Mouse (Mus musculus) heart, embryonic 13.5 days (tissue): ENCODE data around the gene St8sia1. TPM values are rescaled to one million over a fixed set of nuclear protein-coding genes. Genes with fewer than 3 reads are reported as not detected.

Experiments used
- ATAC-seq: fragments of 200-750 bp; cut with Nextera tagmentation; 2 replicates; pipeline ENCODE4 v1.8.0; 2017; ENCODE audit warnings: moderate TSS enrichment; ENCODE audit not compliant: insufficient number of reproducible peaks, low FRiP score, low TSS enrichment; ENCODE audit errors: extremely low read depth
- H3K27ac ChIP-seq: fragments of 300-500 bp; sonication (generic); replicated peaks from 2 replicates; pipeline ENCODE4 v1.5.1; 2015; ENCODE audit warnings: moderate library complexity, mild to moderate bottlenecking, inconsistent platforms
- H3K27me3 ChIP-seq: fragments of 300-500 bp; sonication (generic); replicated peaks from 2 replicates; pipeline ENCODE4 v1.6.1; 2015; ENCODE audit warnings: mild to moderate bottlenecking, inconsistent platforms
- H3K36me3 ChIP-seq: fragments of 300-500 bp; sonication (generic); 2 replicates; pipeline ENCODE4 v1.6.1; 2015; ENCODE audit warnings: mild to moderate bottlenecking, inconsistent platforms
- H3K4me1 ChIP-seq: fragments of 300-500 bp; sonication (generic); 2 replicates; pipeline ENCODE4 v1.6.1; 2015; ENCODE audit warnings: inconsistent platforms
- H3K4me2 ChIP-seq: fragments of 300-500 bp; sonication (generic); 2 replicates; pipeline ENCODE4 v1.6.1; 2015; ENCODE audit warnings: inconsistent platforms, mild to moderate bottlenecking, moderate library complexity
- H3K4me3 ChIP-seq: fragments of 300-500 bp; sonication (generic); 2 replicates; pipeline ENCODE4 v1.5.1; 2015; ENCODE audit warnings: moderate library complexity, mild to moderate bottlenecking, inconsistent platforms
- H3K9ac ChIP-seq: fragments of 300-500 bp; sonication (generic); 2 replicates; pipeline ENCODE4 v1.6.1; 2015; ENCODE audit warnings: inconsistent platforms, mild to moderate bottlenecking, moderate library complexity
- H3K9me3 ChIP-seq: fragments of 300-500 bp; sonication (generic); 2 replicates; pipeline ENCODE4 v1.6.1; 2016; ENCODE audit warnings: inconsistent platforms
- WGBS: fragments of 180-500 bp; shearing (Covaris S2); methylation state at CpG from one replicate; pipeline ENCODE4 v1.1.7; 2015; ENCODE audit warnings: mixed read lengths; 5-methylcytosine and 5-hydroxymethylcytosine counted together
- polyA plus RNA-seq: library from polyadenylated mRNA; unstranded; fragments of >200 nt; fragmentation: Nextera tagmentation; extraction: Ambion mirVana; gene quantifications from 2 replicates; pipeline ENCODE4 v1.2.1, GENCODE M21; 2015

St8sia1 gene
- polyA plus RNA-seq, 1 experiment from 2014 or later, result 2.0 TPM

GRCm38 (mm10) chr6:142877221-142877620, 87.0 kb downstream of the St8sia1 start:
- Histone ChIP-seq H3K4me3 (no peak overlapping the region), H3K4me2 (no peak overlapping the region), H3K27me3 (no peaks in the 10 kb centered on the region), H3K9ac (no peak overlapping the region), H3K4me1 (peaks cover 41% of the 10 kb centered on the region), H3K9me3 (no peaks in the 10 kb centered on the region), H3K27ac (no peak overlapping the region), H3K36me3 (no peaks in the 10 kb centered on the region)
- WGBS, result 75% methylated on average over 6 of the region's 6 CpGs
- ATAC-seq, result no peak

DNA sequence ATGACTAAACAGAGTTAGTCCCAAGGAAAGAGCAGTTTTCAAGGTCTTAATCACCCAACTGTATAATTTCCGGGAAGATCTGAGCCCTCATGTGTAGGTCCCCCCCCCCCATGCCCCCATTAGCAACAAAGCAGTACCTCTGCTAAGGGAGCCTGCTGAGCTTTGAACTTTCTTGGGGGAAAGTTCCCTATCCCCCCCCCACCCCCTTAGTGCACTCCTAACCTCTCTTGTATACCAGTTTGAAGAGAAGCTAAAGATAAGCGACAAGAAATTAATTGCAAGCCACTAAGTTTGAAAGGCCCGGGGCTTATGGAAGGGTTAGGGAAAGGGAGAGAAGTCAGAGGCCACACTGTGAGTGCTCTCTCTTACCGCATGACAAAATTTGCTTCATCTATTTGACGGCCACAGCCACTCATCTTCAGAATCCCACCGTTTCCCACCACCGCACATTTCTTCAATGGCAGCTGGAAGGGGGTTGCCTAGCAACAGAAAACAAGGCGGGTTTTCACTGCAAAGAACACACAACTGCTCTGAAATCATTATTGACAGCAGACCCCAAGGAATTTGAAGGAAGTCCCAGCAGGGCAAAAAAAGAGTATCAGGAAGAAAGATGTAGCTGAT, 87.9 kb downstream of the St8sia1 start:
- H3K27me3 ChIP-seq, result no peaks in the 10 kb centered on the region
- peaks cover 41% of the 10 kb centered on the region for H3K4me1 ChIP-seq
- H3K27ac ChIP-seq, result 0 out of 2 replicates have a peak overlapping the region, but pooled peaks have one; percentile 5
- no peak overlapping the region for H3K4me2 ChIP-seq
- H3K4me3 ChIP-seq, result no peak overlapping the region
- no peaks in the 10 kb centered on the region for H3K9me3 ChIP-seq
- H3K9ac ChIP-seq, result no peak overlapping the region
- 51% methylated on average over 8 of the region's 8 CpGs for WGBS
- ATAC-seq, result no peak
- H3K36me3 ChIP-seq, result no peaks in the 10 kb centered on the region

- ATAC-seq, result no peak
- no peak overlapping the region for H3K27ac ChIP-seq
Measured at GRCm38 (mm10) chr6:142873795-142874563, 90.3 kb downstream of the St8sia1 start.

GRCm38 (mm10) chr6:142869715-142870422, 94.4 kb downstream of the St8sia1 start:
- no peak; the same call in 1 of the 2 replicates for ATAC-seq
- Histone ChIP-seq H3K4me1 (peaks cover 10% of the 10 kb centered on the region), H3K36me3 (no peaks in the 10 kb centered on the region), H3K4me2 (no peak overlapping the region), H3K27me3 (no peaks in the 10 kb centered on the region), H3K9me3 (no peaks in the 10 kb centered on the region), H3K4me3 (no peak overlapping the region), H3K9ac (no peak overlapping the region), H3K27ac (no peak overlapping the region)
- 74% methylated on average over 7 of the region's 7 CpGs for WGBS

More at GRCm38 (mm10) chr6:142873795-142874563, 90.3 kb downstream of the St8sia1 start:
- H3K4me2 ChIP-seq, result no peak overlapping the region
- no peaks in the 10 kb centered on the region for H3K9me3 ChIP-seq
- H3K4me1 ChIP-seq, result peaks cover 26% of the 10 kb centered on the region
- WGBS, result 72% methylated on average over 11 of the region's 11 CpGs
- H3K4me3 ChIP-seq, result no peak overlapping the region
- no peaks in the 10 kb centered on the region for H3K36me3 ChIP-seq
- H3K27me3 ChIP-seq, result no peaks in the 10 kb centered on the region
- no peak overlapping the region for H3K9ac ChIP-seq

DNA sequence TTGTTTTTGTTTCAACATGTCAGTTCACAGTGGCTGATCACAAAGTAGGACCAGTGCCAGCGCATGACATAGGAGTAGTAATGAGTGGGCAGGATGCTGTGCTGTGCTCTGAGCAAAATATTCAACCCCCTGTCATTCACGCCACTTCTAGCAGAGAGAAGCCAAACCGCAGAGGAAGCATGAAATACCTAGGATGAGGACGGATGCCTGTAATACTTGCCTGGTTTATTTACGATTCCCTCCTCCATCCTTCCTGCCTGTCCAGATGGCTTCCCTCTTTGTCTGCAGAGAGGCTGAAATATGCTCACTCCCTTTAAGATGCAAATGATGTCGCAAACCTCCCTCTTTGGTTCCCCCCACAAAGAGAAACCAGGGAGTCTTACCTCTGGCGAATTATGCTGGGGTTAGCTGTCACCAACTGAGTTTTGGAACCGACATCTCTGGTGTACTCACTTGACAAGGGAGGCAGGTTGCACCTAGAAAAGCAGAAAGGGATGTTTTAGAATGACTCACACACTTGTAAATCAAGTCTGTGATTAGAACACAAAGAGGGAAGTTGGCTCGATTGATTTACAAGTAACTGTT, 96.7 kb downstream of the St8sia1 start:
- Histone ChIP-seq H3K9ac (no peak overlapping the region), H3K4me2 (peak overlapping the region; percentile 19), H3K4me1 (peaks cover 10% of the 10 kb centered on the region), H3K27ac (peak overlapping the region; percentile 40; the same call in 1 of the 2 replicates), H3K36me3 (no peaks in the 10 kb centered on the region), H3K9me3 (no peaks in the 10 kb centered on the region), H3K27me3 (no peaks in the 10 kb centered on the region), H3K4me3 (no peak overlapping the region)
- WGBS, result 30% methylated on average over 9 of the region's 9 CpGs
- no peak for ATAC-seq

- 85% methylated on average over 2 of the region's 2 CpGs for WGBS
- Histone ChIP-seq H3K4me1 (peaks cover 10% of the 10 kb centered on the region), H3K36me3 (no peaks in the 10 kb centered on the region), H3K27ac (no peak overlapping the region), H3K9me3 (no peaks in the 10 kb centered on the region), H3K27me3 (no peaks in the 10 kb centered on the region), H3K4me3 (no peak overlapping the region), H3K4me2 (no peak overlapping the region), H3K9ac (no peak overlapping the region)
- ATAC-seq, result no peak
Measured at GRCm38 (mm10) chr6:142867023-142867422, 97.2 kb downstream of the St8sia1 start.

DNA sequence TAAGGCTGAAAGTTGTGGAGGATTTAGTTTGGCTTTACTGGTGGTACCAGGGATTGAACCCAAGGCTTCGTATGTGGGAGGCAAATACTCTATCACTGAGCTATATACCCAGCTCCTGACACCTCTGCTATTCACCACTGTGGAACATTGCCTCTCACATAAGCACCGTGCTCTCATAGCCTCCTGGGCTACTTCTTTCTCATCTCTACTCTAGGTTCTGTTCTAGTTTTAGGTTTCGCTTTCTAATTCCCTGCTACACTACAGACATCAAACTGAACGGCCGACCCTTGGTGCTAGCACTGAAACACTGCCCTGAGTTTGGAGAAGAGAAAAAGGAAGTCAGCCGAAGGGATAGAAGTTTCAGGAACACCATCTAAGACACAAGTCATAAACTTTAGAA, 99.1 kb downstream of the St8sia1 start:
- no peak for ATAC-seq
- H3K27me3 ChIP-seq, result no peaks in the 10 kb centered on the region
- H3K4me1 ChIP-seq, result peaks cover 10% of the 10 kb centered on the region
- no peak overlapping the region for H3K4me2 ChIP-seq
- 79% methylated on average over 6 of the region's 6 CpGs for WGBS
- H3K9ac ChIP-seq, result no peak overlapping the region
- H3K27ac ChIP-seq, result no peak overlapping the region
- H3K4me3 ChIP-seq, result no peak overlapping the region
- H3K36me3 ChIP-seq, result no peaks in the 10 kb centered on the region
- no peaks in the 10 kb centered on the region for H3K9me3 ChIP-seq

GRCm38 (mm10) chr6:142863881-142864280, 100.4 kb downstream of the St8sia1 start:
- ATAC-seq, result no peak
- Histone ChIP-seq H3K36me3 (no peaks in the 10 kb centered on the region), H3K27ac (no peak overlapping the region), H3K4me1 (peaks cover 10% of the 10 kb centered on the region), H3K4me3 (no peak overlapping the region), H3K4me2 (no peak overlapping the region), H3K9me3 (no peaks in the 10 kb centered on the region), H3K27me3 (no peaks in the 10 kb centered on the region), H3K9ac (no peak overlapping the region)
- 75% methylated on average over 4 of the region's 4 CpGs for WGBS

- no peaks in the 10 kb centered on the region for H3K27me3 ChIP-seq
- no peak for ATAC-seq
- H3K4me2 ChIP-seq, result no peak overlapping the region
- H3K4me1 ChIP-seq, result peaks cover 5% of the 10 kb centered on the region
- no peak overlapping the region for H3K4me3 ChIP-seq
- WGBS, result 87% methylated on average over 3 of the region's 3 CpGs
- no peaks in the 10 kb centered on the region for H3K36me3 ChIP-seq
- no peak overlapping the region for H3K27ac ChIP-seq
- H3K9ac ChIP-seq, result no peak overlapping the region
- H3K9me3 ChIP-seq, result no peaks in the 10 kb centered on the region
Measured at GRCm38 (mm10) chr6:142862265-142862664, 102.0 kb downstream of the St8sia1 start.

DNA sequence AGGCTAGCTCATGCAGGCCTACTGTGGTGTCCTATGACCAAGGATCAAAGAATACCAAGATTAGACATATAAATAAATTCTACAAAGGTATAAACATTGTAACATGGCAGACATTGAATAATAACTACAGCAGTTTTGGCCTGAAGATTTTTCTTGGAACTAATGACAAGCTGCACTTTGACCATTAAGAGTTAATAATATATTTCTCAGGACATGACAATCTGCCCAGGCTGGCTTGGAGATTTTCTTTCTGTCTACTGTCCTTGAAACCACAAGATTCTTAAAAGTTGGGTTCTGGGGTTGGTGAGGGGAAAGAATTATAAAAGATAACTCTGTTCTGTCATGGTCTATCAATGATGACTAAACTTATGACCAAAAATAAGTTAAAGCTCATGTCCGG, 103.9 kb downstream of the St8sia1 start:
- Histone ChIP-seq H3K27me3 (no peaks in the 10 kb centered on the region), H3K4me1 (no peaks in the 10 kb centered on the region), H3K9me3 (no peaks in the 10 kb centered on the region), H3K4me3 (no peak overlapping the region), H3K36me3 (no peaks in the 10 kb centered on the region), H3K9ac (no peak overlapping the region), H3K27ac (no peak overlapping the region), H3K4me2 (no peak overlapping the region)
- no peak for ATAC-seq
- WGBS, result 81% methylated on average over 1 of the region's 1 CpGs

DNA sequence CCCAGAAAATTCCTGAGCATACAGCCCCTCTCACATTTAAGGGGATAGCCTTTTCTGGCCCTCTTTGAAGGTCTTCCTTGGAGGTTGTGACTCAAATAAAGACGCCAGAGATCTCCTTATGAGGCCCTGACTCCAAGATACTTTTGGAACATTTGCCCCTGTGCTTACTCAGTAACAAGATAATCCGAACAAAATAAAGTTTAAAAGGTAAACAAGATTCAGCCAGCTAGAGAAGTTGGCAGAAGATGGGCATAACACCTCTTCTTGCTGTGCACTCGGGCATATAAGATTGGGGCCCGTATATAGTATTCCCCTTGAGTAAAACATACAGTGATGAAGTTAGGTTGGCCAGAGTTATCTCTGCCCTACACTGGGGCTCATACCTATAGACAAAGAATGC, 104.3 kb downstream of the St8sia1 start:
- WGBS, result 75% methylated on average over 4 of the region's 4 CpGs
- no peaks in the 10 kb centered on the region for H3K4me1 ChIP-seq
- H3K27me3 ChIP-seq, result no peaks in the 10 kb centered on the region
- no peaks in the 10 kb centered on the region for H3K9me3 ChIP-seq
- H3K4me3 ChIP-seq, result no peak overlapping the region
- H3K27ac ChIP-seq, result no peak overlapping the region
- H3K9ac ChIP-seq, result no peak overlapping the region
- no peak overlapping the region for H3K4me2 ChIP-seq
- no peaks in the 10 kb centered on the region for H3K36me3 ChIP-seq
- ATAC-seq, result no peak
